ENCODE assay signal across 18 mouse cellular contexts in genomic region chr2:124523667-124524066, GRCm38 (mm10).
"Had no signal": no experiment of that assay in that cellular context is flagged by ENCODE, and none has a peak within 500 bp of the region (broad histone marks: within the 10 kb centered on the region; RNA-seq: fewer than 3 reads in every experiment).

No protein-coding gene starts in this region.

- ATAC-seq: intestine, embryonic 16.5 days; liver, embryonic 12.5 days had no signal

- DNase-seq: kidney, adult 11 months; kidney, adult 2 months; kidney, adult 9 months; kidney, postnatal 36 days had no signal

- H3K36me3 ChIP-seq: heart, embryonic 13.5 days; heart, embryonic 15.5 days; hindbrain, embryonic 13.5 days; hindbrain, embryonic 15.5 days; kidney, embryonic 15.5 days; limb, embryonic 13.5 days; limb, embryonic 15.5 days; liver, embryonic 12.5 days had no signal

- H3K4me2 ChIP-seq: heart, embryonic 11.5 days; heart, embryonic 13.5 days; heart, embryonic 15.5 days; hindbrain, embryonic 13.5 days; hindbrain, embryonic 15.5 days; kidney, embryonic 15.5 days; limb, embryonic 13.5 days; limb, embryonic 15.5 days; liver, embryonic 12.5 days had no signal

- H3K27ac ChIP-seq: gastrocnemius, adult 2 months; heart, embryonic 13.5 days; heart, embryonic 15.5 days; hindbrain, embryonic 13.5 days; hindbrain, embryonic 15.5 days; hindbrain, postnatal 0 days; kidney, embryonic 15.5 days; kidney, postnatal 0 days; limb, embryonic 13.5 days; limb, embryonic 15.5 days; liver, embryonic 12.5 days; liver, embryonic 14.5 days had no signal

- H3K4me3 ChIP-seq: gastrocnemius, adult 2 months; heart, embryonic 13.5 days; heart, embryonic 15.5 days; hindbrain, embryonic 13.5 days; hindbrain, embryonic 15.5 days; kidney, embryonic 15.5 days; limb, embryonic 13.5 days; limb, embryonic 15.5 days; liver, embryonic 12.5 days had no signal

- H3K9me3 ChIP-seq: heart, embryonic 13.5 days; heart, embryonic 15.5 days; hindbrain, embryonic 13.5 days; hindbrain, embryonic 15.5 days; kidney, embryonic 15.5 days; limb, embryonic 13.5 days; limb, embryonic 15.5 days; liver, embryonic 12.5 days had no signal

- H3K27me3 ChIP-seq: heart, embryonic 13.5 days; heart, embryonic 15.5 days; hindbrain, embryonic 13.5 days; hindbrain, embryonic 15.5 days; kidney, embryonic 15.5 days; limb, embryonic 13.5 days; limb, embryonic 15.5 days; liver, embryonic 12.5 days had no signal

- H3K9ac ChIP-seq: heart, embryonic 13.5 days; heart, embryonic 15.5 days; hindbrain, embryonic 13.5 days; hindbrain, embryonic 15.5 days; kidney, embryonic 15.5 days; limb, embryonic 13.5 days; limb, embryonic 15.5 days; liver, embryonic 12.5 days; liver, embryonic 14.5 days had no signal

- H3K4me1 ChIP-seq: heart, embryonic 15.5 days; hindbrain, embryonic 13.5 days; hindbrain, embryonic 15.5 days; kidney, embryonic 15.5 days; limb, embryonic 13.5 days; limb, embryonic 15.5 days; liver, embryonic 12.5 days had no signal
